Mouse (Mus musculus) CH12.LX (cell line): Measurements from ENCODE around the gene Dhrs1. TPM values are rescaled to one million over a fixed set of nuclear protein-coding genes. Genes with fewer than 3 reads are reported as not detected.

ENCODE experiments used
- DNase-seq: peaks from one replicate; pipeline ENCODE4 v3.0.0-alpha.2; 2013; ENCODE audit errors: extremely low read depth
- H3K27ac ChIP-seq: 2 replicates; pipeline ENCODE4 v1.5.1; 2012; ENCODE audit warnings: low read depth, mild to moderate bottlenecking, control low read depth, moderate library complexity; ENCODE audit not compliant: insufficient read depth
- H3K27me3 ChIP-seq: replicated peaks from 2 replicates; pipeline ENCODE3; 2012; ENCODE audit warnings: inconsistent platforms
- H3K36me3 ChIP-seq, 2 experiments: replicated peaks in 1 of 2; 2 replicates each; pipeline versions ENCODE3 to v1.6.1; 2012; ENCODE audit warnings: inconsistent platforms in 1 of 2, low read length in 1 of 2, mild to moderate bottlenecking in 1 of 2, mixed read lengths in 1 of 2, moderate library complexity in 1 of 2; ENCODE audit not compliant: control insufficient read depth in 1 of 2, insufficient read depth in 1 of 2
- H3K4me1 ChIP-seq, 2 experiments: 2 replicates each; pipeline ENCODE4 v1.6.1; 2012; ENCODE audit warnings: inconsistent platforms in 1 of 2, moderate library complexity in 1 of 2; ENCODE audit not compliant: insufficient read depth in 2 of 2, control insufficient read depth in 1 of 2
- H3K4me2 ChIP-seq: 2 replicates; pipeline ENCODE4 v1.6.1; 2012; ENCODE audit warnings: low read depth, mild to moderate bottlenecking, control low read depth; ENCODE audit not compliant: poor library complexity, insufficient read depth, severe bottlenecking
- H3K4me3 ChIP-seq, 3 experiments: fragments of 150-350 bp in 1 of 3; sonication (generic) in 1 of 3; replicated peaks in 1 of 3; 2 replicates each; pipeline versions ENCODE3 to v1.5.1; 2011 to 2012; ENCODE audit warnings: low read depth in 2 of 3, low read length in 2 of 3, mild to moderate bottlenecking in 2 of 3, moderate library complexity in 2 of 3, control low read depth in 1 of 3, improper control_type of control experiment in 1 of 3, inconsistent platforms in 1 of 3, mixed read lengths in 1 of 3; ENCODE audit not compliant: poor library complexity in 1 of 3
- H3K79me2 ChIP-seq: replicated peaks from 2 replicates; pipeline ENCODE4 v1.6.1; 2012; ENCODE audit warnings: mild to moderate bottlenecking, moderate library complexity; ENCODE audit not compliant: control insufficient read depth, poor library complexity, insufficient read depth, severe bottlenecking; ENCODE audit errors: extremely low read depth
- H3K9ac ChIP-seq: 2 replicates; pipeline ENCODE4 v1.6.1; 2012; ENCODE audit warnings: low read depth, mild to moderate bottlenecking, control low read depth, moderate library complexity; ENCODE audit not compliant: insufficient read depth
- H3K9me3 ChIP-seq: replicated peaks from 2 replicates; pipeline ENCODE3; 2012; ENCODE audit warnings: low read length, inconsistent platforms, mixed read lengths
- CHD2 ChIP-seq: IDR thresholded peaks from 2 replicates; pipeline ENCODE4 v1.6.1; 2011; ENCODE audit warnings: low read length, improper control_type of control experiment
- CTCF ChIP-seq, 2 experiments: IDR thresholded peaks in 1 of 2; conservative IDR thresholded peaks in 1 of 2; 2 replicates each; pipeline ENCODE4 v1.5.1; 2011 to 2012; ENCODE audit warnings: low read depth in 2 of 2, low read length in 2 of 2, improper control_type of control experiment in 1 of 2, inconsistent platforms in 1 of 2, mild to moderate bottlenecking in 1 of 2, moderate library complexity in 1 of 2
- ELF1 ChIP-seq: IDR thresholded peaks from 2 replicates; pipeline ENCODE4 v1.6.1; 2014; ENCODE audit warnings: low read depth, mild to moderate bottlenecking, inconsistent platforms, low read length, improper control_type of control experiment
- EP300 ChIP-seq: IDR thresholded peaks from 2 replicates; pipeline ENCODE4 v1.6.1; 2011; ENCODE audit warnings: low read length, improper control_type of control experiment
- ETS1 ChIP-seq: conservative IDR thresholded peaks from 2 replicates; pipeline ENCODE4 v1.6.1; 2012; ENCODE audit warnings: low read depth, mild to moderate bottlenecking, inconsistent platforms, low read length, improper control_type of control experiment, moderate library complexity
- IRF4 ChIP-seq: IDR thresholded peaks from 2 replicates; pipeline ENCODE4 v1.6.1; 2014; ENCODE audit warnings: low read depth, mild to moderate bottlenecking, inconsistent platforms, low read length, improper control_type of control experiment
- JUN ChIP-seq: IDR thresholded peaks from 2 replicates; pipeline ENCODE4 v1.6.1; 2011; ENCODE audit warnings: low read depth, mild to moderate bottlenecking, low read length, improper control_type of control experiment, moderate library complexity; ENCODE audit not compliant: insufficient read depth
- JUND ChIP-seq: conservative IDR thresholded peaks from 2 replicates; pipeline ENCODE4 v1.6.1; 2011; ENCODE audit warnings: low read depth, low read length, improper control_type of control experiment
- KAT2A ChIP-seq: IDR thresholded peaks from 2 replicates; pipeline ENCODE4 v1.6.1; 2012; ENCODE audit warnings: low read length, improper control_type of control experiment, inconsistent platforms; ENCODE audit not compliant: insufficient replicate concordance
- MAFK ChIP-seq: IDR thresholded peaks from 2 replicates; pipeline ENCODE4 v1.6.1; 2011; ENCODE audit warnings: low read length, improper control_type of control experiment; ENCODE audit not compliant: insufficient replicate concordance
- MAZ ChIP-seq: IDR thresholded peaks from 2 replicates; pipeline ENCODE4 v1.6.1; 2012; ENCODE audit warnings: low read depth, mild to moderate bottlenecking, inconsistent platforms, low read length, improper control_type of control experiment, moderate library complexity
- MXI1 ChIP-seq: IDR thresholded peaks from 2 replicates; pipeline ENCODE4 v1.6.1; 2011; ENCODE audit warnings: mild to moderate bottlenecking, low read depth, low read length, improper control_type of control experiment
- MYC ChIP-seq: IDR thresholded peaks from 2 replicates; pipeline ENCODE4 v1.6.1; 2011; ENCODE audit warnings: low read depth, mild to moderate bottlenecking, improper control_type of control experiment, low read length
- NELFE ChIP-seq: IDR thresholded peaks from 2 replicates; pipeline ENCODE4 v1.6.1; 2011; ENCODE audit warnings: low read depth, low read length, improper control_type of control experiment
- POLR2A ChIP-seq: IDR thresholded peaks from 2 replicates; pipeline ENCODE4 v1.6.1; 2011; ENCODE audit warnings: low read depth, mild to moderate bottlenecking, improper control_type of control experiment, low read length
- POLR2AphosphoS2 ChIP-seq: IDR thresholded peaks from 2 replicates; pipeline ENCODE4 v1.6.1; 2011; ENCODE audit warnings: low read depth, low read length, improper control_type of control experiment
- SIN3A ChIP-seq: IDR thresholded peaks from 2 replicates; pipeline ENCODE4 v1.6.1; 2012; ENCODE audit warnings: low read length, improper control_type of control experiment, inconsistent platforms
- TBP ChIP-seq: conservative IDR thresholded peaks from 2 replicates; pipeline ENCODE4 v1.6.1; 2011; ENCODE audit warnings: low read depth, low read length, improper control_type of control experiment
- TCF12 ChIP-seq: IDR thresholded peaks from 2 replicates; pipeline ENCODE4 v1.6.1; 2014; ENCODE audit warnings: low read depth, mild to moderate bottlenecking, inconsistent platforms, low read length, improper control_type of control experiment
- UBTF ChIP-seq: IDR thresholded peaks from 2 replicates; pipeline ENCODE4 v1.6.1; 2012; ENCODE audit warnings: low read depth, mild to moderate bottlenecking, inconsistent platforms, low read length, improper control_type of control experiment, moderate library complexity
- USF1 ChIP-seq: IDR thresholded peaks from 2 replicates; pipeline ENCODE4 v1.6.1; 2014; ENCODE audit warnings: low read depth, mild to moderate bottlenecking, inconsistent platforms, low read length, improper control_type of control experiment
- USF2 ChIP-seq: conservative IDR thresholded peaks from 2 replicates; pipeline ENCODE4 v1.6.1; 2011; ENCODE audit warnings: low read depth, low read length, improper control_type of control experiment
- ZC3H11A ChIP-seq: IDR thresholded peaks from 2 replicates; pipeline ENCODE4 v1.6.1; 2012; ENCODE audit warnings: low read depth, mild to moderate bottlenecking, inconsistent platforms, low read length, improper control_type of control experiment
- ZKSCAN1 ChIP-seq: IDR thresholded peaks from 2 replicates; pipeline ENCODE4 v1.6.1; 2012; ENCODE audit warnings: low read depth, inconsistent platforms, low read length, improper control_type of control experiment, borderline replicate concordance
- ZMIZ1 ChIP-seq: IDR thresholded peaks from 2 replicates; pipeline ENCODE4 v1.6.1; 2012; ENCODE audit warnings: low read depth, mild to moderate bottlenecking, inconsistent platforms, low read length, improper control_type of control experiment
- ZNF384 ChIP-seq: IDR thresholded peaks from 2 replicates; pipeline ENCODE4 v1.6.1; 2012; ENCODE audit warnings: low read depth, low read length, improper control_type of control experiment, inconsistent platforms
- dilution Hi-C: fragments of 300-500 bp; cut with MboI; formaldehyde crosslinking; loops from 2 replicates; pipeline ENCODE4 v1.14.3; 2020; ENCODE audit warnings: low sequenced_read_pairs; ENCODE audit not compliant: extremely low pct_unique_long_range_greater_than_20kb, extremely low pct_ligation_motif_present
- in situ Hi-C: fragments of 300-500 bp; cut with MboI; formaldehyde crosslinking; loops from 3 replicates; pipeline ENCODE4 v1.14.3; 2019; ENCODE audit warnings: low sequenced_read_pairs, low pct_ligation_motif_present, low pct_unique_long_range_greater_than_20kb, mixed read lengths
- polyA plus RNA-seq: library from polyadenylated mRNA; unstranded; fragments of >175 nt; gene quantifications from 2 replicates; pipeline ENCODE4 v1.2.1, GENCODE M21; 2012; ENCODE audit warnings: low read depth; ENCODE audit not compliant: insufficient read length
- total RNA-seq, 2 experiments: library from RNA; depleted of rRNA; stranded (reverse); fragments of 300-350 nt in 1 of 2; fragments of >200 nt in 1 of 2; gene quantifications; 2 replicates each; pipeline ENCODE4 v1.2.3; 2012 to 2014

The Dhrs1 gene
- total and polyA plus RNA-seq, 3 experiments = 26.1 to 34.1 (median 33.2) TPM

DNA sequence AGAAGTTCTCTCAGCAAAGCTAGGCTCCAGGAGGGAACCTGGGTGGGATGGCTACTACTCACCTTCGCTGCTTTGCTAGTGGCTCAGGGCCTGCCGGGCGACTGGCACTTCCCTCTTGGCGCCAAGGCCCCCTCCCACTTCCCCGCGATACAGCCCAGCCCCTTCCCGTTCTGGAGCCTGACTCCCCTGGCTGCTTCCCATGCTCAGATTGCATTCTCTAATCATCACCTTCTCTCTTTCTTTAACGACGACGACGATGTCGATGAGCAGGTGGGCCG lies 38.4 kb upstream of the Dhrs1 start, which contains the start of gene Adcy4:
TSS of gene Adcy4 (minus strand) at position 138 of the 278 bp plus-strand sequence.
- Histone ChIP-seq H3K4me2 (no peak within 1 kb of the TSS), H3K9ac (no peak within 1 kb of the TSS), H3K27me3 (peaks cover 58% of the 10 kb centered on the region), H3K27ac (no peak within 1 kb of the TSS), H3K9me3 (no peaks in the 10 kb centered on the region), H3K4me1 (peaks cover 3 to 8% of the 10 kb centered on the region in 2 experiments; a peak in 2 of 4 replicates), H3K79me2 (no peaks in the 10 kb centered on the region), H3K4me3 (no peak within 1 kb of the TSS), H3K36me3 (no peaks in the 10 kb centered on the region)
- TF ChIP-seq MYC (no peak), POLR2AphosphoS2 (no peak), MAFK (no peak), ETS1 (no peak), JUND (no peak), POLR2A (no peak), EP300 (no peak), NELFE (no peak), UBTF (no peak), MXI1 (no peak), CTCF (conservative IDR thresholded peaks at IDR 0.05 in 1 of 2, IDR thresholded peaks at IDR 0.05 in 1 of 2; ENCODE audit: low read depth in 2 of 2, low read length in 2 of 2) (no peak), KAT2A (no peak), ELF1 (no peak), CHD2 (no peak), ZC3H11A (no peak), USF2 (no peak), TBP (no peak), ZMIZ1 (no peak)
- dilution Hi-C loops = no loop called here
- in situ Hi-C loops = no loop called here
- DNase-seq = no peak

DNA sequence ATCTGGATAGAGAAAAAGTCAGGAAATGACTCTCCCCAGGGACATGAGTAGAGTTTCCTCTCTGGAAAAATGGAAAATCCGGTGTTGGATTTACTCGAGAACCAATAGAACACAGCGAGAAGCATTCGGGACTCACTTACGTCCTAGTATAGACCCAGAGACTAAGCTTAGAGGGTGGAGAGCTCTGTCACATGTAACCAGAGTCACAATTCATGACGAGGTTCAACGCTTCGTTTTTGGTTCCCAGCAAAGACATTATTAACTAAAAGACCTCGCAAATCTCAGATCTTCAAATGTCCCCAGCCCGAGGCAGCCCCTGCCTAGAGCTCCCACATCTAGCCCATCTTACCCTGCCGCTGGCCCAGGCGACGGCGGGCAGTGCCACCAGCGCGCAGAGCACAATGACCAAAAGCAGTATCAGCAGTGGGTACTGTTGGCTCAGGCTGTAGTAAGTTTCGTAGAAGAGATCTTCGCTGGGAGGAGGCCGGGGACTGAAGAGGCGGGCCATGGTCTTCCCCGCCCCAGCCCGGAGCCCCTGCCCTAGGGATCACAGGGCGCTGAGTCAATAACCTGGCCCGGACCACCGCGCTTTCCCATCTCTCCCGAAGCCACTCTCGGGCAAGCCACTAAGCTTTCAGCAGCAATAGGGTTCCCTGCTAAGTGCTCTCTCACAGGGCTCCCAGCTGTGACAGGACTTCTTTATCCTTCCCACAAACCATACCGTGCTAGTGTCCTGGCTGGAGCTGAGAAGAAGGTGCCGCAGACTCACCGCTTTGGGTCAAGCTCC lies 37.9 kb upstream of the Dhrs1 start:
- Histone ChIP-seq H3K4me3 (no peak overlapping the region), H3K4me2 (no peak overlapping the region), H3K9ac (no peak overlapping the region), H3K4me1 (peaks cover 1 to 8% of the 10 kb centered on the region in 2 experiments; a peak in 2 of 4 replicates), H3K27ac (no peak overlapping the region), H3K27me3 (peaks cover 63% of the 10 kb centered on the region), H3K79me2 (no peaks in the 10 kb centered on the region), H3K36me3 (no peaks in the 10 kb centered on the region), H3K9me3 (no peaks in the 10 kb centered on the region)
- in situ Hi-C loops = no loop called here
- no peak for TF ChIP-seq JUN
- TF ChIP-seq ETS1 = no peak
- no peak for TF ChIP-seq IRF4
- no peak for TF ChIP-seq SIN3A
- TF ChIP-seq TCF12 = no peak
- no peak for TF ChIP-seq ELF1
- no peak for TF ChIP-seq USF1
- TF ChIP-seq ZKSCAN1 = no peak
- TF ChIP-seq UBTF = no peak
- no peak for TF ChIP-seq ZNF384
- TF ChIP-seq MXI1 = no peak
- no peak for TF ChIP-seq ZMIZ1
- TF ChIP-seq MAZ = no peak
- no peak for DNase-seq
- dilution Hi-C loops = no loop called here
